Comparison of ENCODE assay signal across 9 mouse cellular contexts in genomic region chr1:119391311-119391710, GRCm38 (mm10). TPM values are rescaled to one million over a fixed set of nuclear protein-coding genes. Genes with fewer than 3 reads are reported as not detected.
DNase-seq lines count a peak whose midpoint lies in the region; ATAC-seq lines count a peak whose summit lies in the region.
"Had no signal": no experiment of that assay in that cellular context is flagged by ENCODE, and none has a peak within 500 bp of the region (broad histone marks: within the 10 kb centered on the region; RNA-seq: fewer than 3 reads in every experiment).

No protein-coding gene starts in this region.

- H3K4me3 ChIP-seq in forebrain, embryonic 16.5 days (replicated peaks; ENCODE audit: low read length) = no peak overlapping the region
- H3K4me3 ChIP-seq in forebrain, embryonic 13.5 days = no peak overlapping the region
- H3K4me3 ChIP-seq in heart, embryonic 13.5 days = no peak overlapping the region
- H3K4me3 ChIP-seq in hindbrain, embryonic 14.5 days (replicated peaks; ENCODE audit: low read length) = no peak overlapping the region

- DNase-seq in right cerebral cortex, postnatal 4 days = peak; percentile 30
- DNase-seq in right cerebral cortex, postnatal 25 days = no peak
- DNase-seq in layer of hippocampus, adult 18-20 months (ENCODE audit: low spot score in 2 of 2) = no peak
- DNase-seq in hindbrain, embryonic 14.5 days (ENCODE audit: low spot score) = no peak
- no peak for DNase-seq in c-Kit-positive CD71-positive TER-119-positive erythroid progenitor cells, embryonic 14.5 days (ENCODE audit: low spot score)
- DNase-seq: kidney, adult 2 months had no signal

- no peaks in the 10 kb centered on the region for H3K36me3 ChIP-seq in forebrain, embryonic 16.5 days (ENCODE audit: control insufficient read depth, insufficient read depth)
- H3K36me3 ChIP-seq in forebrain, embryonic 13.5 days (ENCODE audit: poor library complexity, severe bottlenecking) = no peaks in the 10 kb centered on the region
- no peaks in the 10 kb centered on the region for H3K36me3 ChIP-seq in heart, embryonic 13.5 days
- H3K36me3 ChIP-seq in hindbrain, embryonic 14.5 days (replicated peaks; ENCODE audit: control insufficient read depth, insufficient read depth) = no peaks in the 10 kb centered on the region

- H3K4me2 ChIP-seq in forebrain, embryonic 16.5 days (ENCODE audit: low read length) = no peak overlapping the region
- no peak overlapping the region for H3K4me2 ChIP-seq in forebrain, embryonic 13.5 days
- H3K4me2 ChIP-seq in heart, embryonic 13.5 days = no peak overlapping the region
- H3K4me2 ChIP-seq in hindbrain, embryonic 14.5 days (replicated peaks) = no peak overlapping the region

- 39% methylated on average over 3 of the region's 3 CpGs for WGBS in forebrain, embryonic 16.5 days
- WGBS in forebrain, embryonic 13.5 days = 45% methylated on average over 3 of the region's 3 CpGs
- 30% methylated on average over 3 of the region's 3 CpGs for WGBS in heart, embryonic 13.5 days
- 61% methylated on average over 3 of the region's 3 CpGs for WGBS in hindbrain, embryonic 14.5 days

- peak overlapping the region; percentile 6; the same call in 1 of the 2 replicates for H3K27ac ChIP-seq in forebrain, embryonic 16.5 days (ENCODE audit: low read length)
- no peak overlapping the region; the same call in 1 of the 2 replicates for H3K27ac ChIP-seq in forebrain, embryonic 13.5 days
- peak overlapping the region; percentile 71 for H3K27ac ChIP-seq in heart, embryonic 13.5 days (replicated peaks)
- no peak overlapping the region for H3K27ac ChIP-seq in hindbrain, embryonic 14.5 days

- no peaks in the 10 kb centered on the region for H3K27me3 ChIP-seq in forebrain, embryonic 16.5 days (replicated peaks; ENCODE audit: control insufficient read depth, insufficient read depth, low read length)
- no peaks in the 10 kb centered on the region for H3K27me3 ChIP-seq in forebrain, embryonic 13.5 days
- no peaks in the 10 kb centered on the region; the same call in 1 of the 2 replicates for H3K27me3 ChIP-seq in heart, embryonic 13.5 days (replicated peaks)
- H3K27me3 ChIP-seq in hindbrain, embryonic 14.5 days (ENCODE audit: control insufficient read depth, insufficient read depth, low read length) = no peaks in the 10 kb centered on the region

- ATAC-seq in forebrain, embryonic 16.5 days = no peak
- no peak for ATAC-seq in forebrain, embryonic 13.5 days
- no peak for ATAC-seq in heart, embryonic 13.5 days (ENCODE audit: extremely low read depth, insufficient number of reproducible peaks, low FRiP score, low TSS enrichment)
- no peak for ATAC-seq in hindbrain, embryonic 14.5 days (ENCODE audit: low FRiP score)

- H3K9me3 ChIP-seq in forebrain, embryonic 16.5 days (ENCODE audit: control insufficient read depth, low read length) = no peaks in the 10 kb centered on the region
- no peaks in the 10 kb centered on the region for H3K9me3 ChIP-seq in forebrain, embryonic 13.5 days (replicated peaks)
- H3K9me3 ChIP-seq in heart, embryonic 13.5 days = no peaks in the 10 kb centered on the region
- no peaks in the 10 kb centered on the region for H3K9me3 ChIP-seq in hindbrain, embryonic 14.5 days (ENCODE audit: control insufficient read depth, low read length)

- H3K9ac ChIP-seq in forebrain, embryonic 16.5 days (replicated peaks; ENCODE audit: low read depth, low read length) = no peak overlapping the region
- H3K9ac ChIP-seq in forebrain, embryonic 13.5 days = no peak overlapping the region
- no peak overlapping the region for H3K9ac ChIP-seq in heart, embryonic 13.5 days
- no peak overlapping the region for H3K9ac ChIP-seq in hindbrain, embryonic 14.5 days

- peaks cover 28% of the 10 kb centered on the region for H3K4me1 ChIP-seq in forebrain, embryonic 16.5 days (replicated peaks; ENCODE audit: control insufficient read depth, insufficient read depth, low read length)
- H3K4me1 ChIP-seq in forebrain, embryonic 13.5 days = peaks cover 35% of the 10 kb centered on the region
- H3K4me1 ChIP-seq in heart, embryonic 13.5 days = peaks cover 44% of the 10 kb centered on the region
- peaks cover 14% of the 10 kb centered on the region for H3K4me1 ChIP-seq in hindbrain, embryonic 14.5 days (replicated peaks; ENCODE audit: control insufficient read depth, insufficient read depth, low read length)

RNA-seq across cellular contexts. Expression of gene Inhbb, which starts 30.7 kb away (rescaled TPM):
- 5.9 and 7.4 TPM in 2 replicates for polyA plus RNA-seq in forebrain, embryonic 16.5 days (2015; fragmentation: Nextera tagmentation; extraction: Ambion mirVana)
- polyA plus RNA-seq in forebrain, embryonic 13.5 days (2015; fragmentation: Nextera tagmentation; extraction: Ambion mirVana) = 4.1 and 4.6 TPM in 2 replicates
- polyA plus RNA-seq in heart, embryonic 13.5 days (2015; fragmentation: Nextera tagmentation; extraction: Ambion mirVana) = 0.28 and 0.55 TPM in 2 replicates
- total RNA-seq in layer of hippocampus, adult 18-20 months (2021) = 1 to 10 TPM; 5.8 to 6.2 TPM
- 1.8 and 2.7 TPM in 2 replicates for polyA plus RNA-seq in hindbrain, embryonic 14.5 days (2014; fragmentation: Nextera tagmentation; extraction: Ambion mirVana)

Comparison
In these comparisons a context has a peak if more than half of its experiments do, and no peak if none do; other contexts are left out.
1. H3K27ac ChIP-seq: peak in forebrain, embryonic 16.5 days (single experiment) and heart, embryonic 13.5 days (single experiment); none in forebrain, embryonic 13.5 days (single experiment) and hindbrain, embryonic 14.5 days (single experiment).